In genomic region chr10:77165963-77166717, GRCm38 (mm10) we compare ENCODE assay signal across 7 mouse cellular contexts. TPM values are rescaled to one million over a fixed set of nuclear protein-coding genes. Genes with fewer than 3 reads are reported as not detected.
DNase-seq lines count a peak whose midpoint lies in the region; ATAC-seq and TF ChIP-seq lines count a peak whose summit lies in the region.

TSS of gene Col18a1 (minus strand) at chr10:77166548.

- peak within 1 kb of the TSS; percentile 94 for H3K4me3 ChIP-seq in E14TG2a.4 (replicated peaks; ENCODE audit: low read length)
- H3K4me3 ChIP-seq in hindbrain, embryonic 15.5 days, result peak within 1 kb of the TSS; percentile 46
- H3K4me3 ChIP-seq in liver, embryonic 11.5 days (ENCODE audit: low read depth, low read length), result peak within 1 kb of the TSS; percentile 66
- peak within 1 kb of the TSS; percentile 36 for H3K4me3 ChIP-seq in neural tube, embryonic 14.5 days (ENCODE audit: low read depth, low read length)

- H3K4me1 ChIP-seq in E14TG2a.4 (replicated peaks; ENCODE audit: low read depth, low read length), result peaks cover 76% of the 10 kb centered on the region
- H3K4me1 ChIP-seq in hindbrain, embryonic 15.5 days (replicated peaks), result peaks cover 23% of the 10 kb centered on the region
- peaks cover 29% of the 10 kb centered on the region for H3K4me1 ChIP-seq in liver, embryonic 11.5 days (replicated peaks; ENCODE audit: control insufficient read depth, insufficient read depth, low read length)
- H3K4me1 ChIP-seq in neural tube, embryonic 14.5 days (ENCODE audit: control insufficient read depth, insufficient read depth, low read length), result peaks cover 9% of the 10 kb centered on the region; the same call in 1 of the 2 replicates

- WGBS in hindbrain, embryonic 15.5 days, result under 1% methylated on average over 40 of the region's 42 CpGs
- under 1% methylated on average over 42 of the region's 42 CpGs for WGBS in liver, embryonic 11.5 days
- 1% methylated on average over 42 of the region's 42 CpGs for WGBS in neural tube, embryonic 14.5 days

- peak within 1 kb of the TSS; percentile 93 for H3K4me2 ChIP-seq in hindbrain, embryonic 15.5 days
- H3K4me2 ChIP-seq in liver, embryonic 11.5 days, result peak within 1 kb of the TSS; percentile 97
- peak within 1 kb of the TSS; percentile 91 for H3K4me2 ChIP-seq in neural tube, embryonic 14.5 days (ENCODE audit: low read depth, low read length)

- no peak within 1 kb of the TSS for H3K27ac ChIP-seq in hindbrain, embryonic 15.5 days (replicated peaks)
- 0 out of 2 replicates have a peak within 1 kb of the TSS, but pooled peaks have one; percentile 36 for H3K27ac ChIP-seq in liver, embryonic 11.5 days (ENCODE audit: low read depth, low read length)
- no peak within 1 kb of the TSS for H3K27ac ChIP-seq in neural tube, embryonic 14.5 days (ENCODE audit: low read depth, low read length)

- H3K9me3 ChIP-seq in E14TG2a.4 (ENCODE audit: low read length), result no peaks in the 10 kb centered on the region
- no peaks in the 10 kb centered on the region for H3K9me3 ChIP-seq in hindbrain, embryonic 15.5 days
- H3K9me3 ChIP-seq in liver, embryonic 11.5 days (ENCODE audit: control insufficient read depth, low read length), result no peaks in the 10 kb centered on the region
- no peaks in the 10 kb centered on the region for H3K9me3 ChIP-seq in neural tube, embryonic 14.5 days (ENCODE audit: control insufficient read depth, low read length)

- peaks cover 24% of the 10 kb centered on the region for H3K36me3 ChIP-seq in E14TG2a.4 (ENCODE audit: insufficient read depth, low read length)
- no peaks in the 10 kb centered on the region for H3K36me3 ChIP-seq in hindbrain, embryonic 15.5 days
- H3K36me3 ChIP-seq in liver, embryonic 11.5 days (ENCODE audit: control insufficient read depth, insufficient read depth, low read length), result no peaks in the 10 kb centered on the region
- H3K36me3 ChIP-seq in neural tube, embryonic 14.5 days (ENCODE audit: control insufficient read depth, insufficient read depth, low read length), result no peaks in the 10 kb centered on the region

- H3K9ac ChIP-seq in hindbrain, embryonic 15.5 days, result peak within 1 kb of the TSS; percentile 37
- H3K9ac ChIP-seq in liver, embryonic 11.5 days (ENCODE audit: low read depth, low read length), result peak within 1 kb of the TSS; percentile 62
- peak within 1 kb of the TSS; percentile 25; the same call in 1 of the 2 replicates for H3K9ac ChIP-seq in neural tube, embryonic 14.5 days (replicated peaks; ENCODE audit: low read depth, low read length)

- peak; percentile 87 for DNase-seq in Muller cell, postnatal 12 days (ENCODE audit: inconsistent ontology term)
- peak; percentile 80 for DNase-seq in liver, embryonic 11.5 days (ENCODE audit: low spot score)
- no peak for DNase-seq in spleen, postnatal 14 days (ENCODE audit: low spot score in 2 of 2)

- TF ChIP-seq CTCF in E14TG2a.4 (conservative IDR thresholded peaks at IDR 0.05; ENCODE audit: low read length), result no peak

- 0 out of 2 replicates have a peak, but pooled peaks have one; percentile 40 for ATAC-seq in erythroid progenitor cell, adult 5-6 weeks (replicated peaks; ENCODE audit: low FRiP score, poor library complexity, severe bottlenecking)
- ATAC-seq in hindbrain, embryonic 15.5 days (ENCODE audit: low FRiP score, low read depth), result peak; percentile 79
- ATAC-seq in liver, embryonic 11.5 days (replicated peaks; ENCODE audit: low FRiP score), result peak; percentile 75
- peak; percentile 78 for ATAC-seq in neural tube, embryonic 14.5 days (ENCODE audit: low read depth)

- no peaks in the 10 kb centered on the region; the same call in none of the 2 replicates for H3K27me3 ChIP-seq in E14TG2a.4 (ENCODE audit: insufficient read depth, low read length)
- peaks cover 27% of the 10 kb centered on the region for H3K27me3 ChIP-seq in hindbrain, embryonic 15.5 days
- H3K27me3 ChIP-seq in liver, embryonic 11.5 days (replicated peaks; ENCODE audit: control insufficient read depth, insufficient read depth, low read length), result peaks cover 31% of the 10 kb centered on the region
- peaks cover 12% of the 10 kb centered on the region for H3K27me3 ChIP-seq in neural tube, embryonic 14.5 days (ENCODE audit: control insufficient read depth, insufficient read depth, low read length)

RNA-seq across cellular contexts. Expression of gene Col18a1, which starts in this region (rescaled TPM):
- total RNA-seq in erythroid progenitor cell, adult 5-6 weeks (2015; ENCODE audit: low replicate concordance), result not detected in 2 replicates
- 0.26 TPM in 1 of 2 replicates, not detected in the other for total RNA-seq in erythroid progenitor cell, adult 5-6 weeks (2017; ENCODE audit: low replicate concordance)
- 39.2 and 40.0 TPM in 2 replicates for polyA plus RNA-seq in hindbrain, embryonic 15.5 days (2015; fragmentation: Nextera tagmentation; extraction: Ambion mirVana)
- polyA plus RNA-seq in liver, embryonic 11.5 days (2014; fragmentation: Nextera tagmentation; extraction: Ambion mirVana), result 55.3 and 60.2 TPM in 2 replicates
- polyA plus RNA-seq in neural tube, embryonic 14.5 days (2014; fragmentation: Nextera tagmentation; extraction: Ambion mirVana), result 5.3 and 42.6 TPM in 2 replicates

Comparison
In these comparisons a context has a peak if more than half of its experiments do, and no peak if none do; other contexts are left out.
1. Peak in ATAC-seq in erythroid progenitor cell, adult 5-6 weeks; RNA of the gene not detected or under 1 TPM.
2. H3K4me3 ChIP-seq: peak in every context shown above with its lines; median percentile 94 in E14TG2a.4; 66 in liver, embryonic 11.5 days; 46 in hindbrain, embryonic 15.5 days; 36 in neural tube, embryonic 14.5 days.
3. DNase-seq: peak in Muller cell, postnatal 12 days (single experiment) and liver, embryonic 11.5 days (single experiment); none in spleen, postnatal 14 days (0 of 2).
4. Peak in every context shown above with its lines, with median percentiles within 50 percentile points of each other: ATAC-seq, H3K4me2 ChIP-seq and H3K9ac ChIP-seq.